Mouse (Mus musculus): ENCODE measurements around the gene Upk1a.

DNA sequence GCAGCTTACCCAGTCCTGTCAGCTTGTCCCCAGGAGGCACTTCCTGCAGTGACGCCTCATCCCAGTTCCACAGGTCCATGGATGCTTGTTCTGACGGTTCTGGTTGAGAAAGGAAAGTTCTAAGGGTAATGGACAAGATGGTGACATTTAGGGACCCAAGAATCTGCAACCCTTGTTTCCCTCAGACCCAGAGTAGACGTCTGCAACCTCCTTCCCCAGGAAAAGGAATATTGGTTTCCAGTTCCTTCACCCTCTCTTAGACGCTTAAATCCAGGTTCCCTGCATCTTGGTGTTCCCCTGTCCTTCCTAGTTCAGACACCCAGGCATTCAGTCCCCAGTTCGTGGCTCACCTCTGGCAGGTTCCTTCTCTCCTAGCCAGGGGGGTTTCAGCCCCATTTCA lies 23.1 kb upstream of the Upk1a start, which contains the start of gene Etv2:
- TF ChIP-seq SIN3A (IDR thresholded peaks at IDR 0.05; ENCODE audit: low read length), result no peak
- no peak for TF ChIP-seq CTCF (conservative IDR thresholded peaks at IDR 0.05 in 1 of 2, IDR thresholded peaks at IDR 0.05 in 1 of 2; ENCODE audit: low read depth in 2 of 2, low read length in 2 of 2)
- no peak for TF ChIP-seq ZNF384 (IDR thresholded peaks at IDR 0.05; ENCODE audit: low read depth, low read length)
- no peak for TF ChIP-seq ZC3H11A (IDR thresholded peaks at IDR 0.05; ENCODE audit: low read depth, low read length)
- TF ChIP-seq MAFK (IDR thresholded peaks at IDR 0.05; ENCODE audit: insufficient replicate concordance, low read length), result no peak
- no peak for TF ChIP-seq UBTF (IDR thresholded peaks at IDR 0.05; ENCODE audit: low read depth, low read length)
- no peak for TF ChIP-seq RAD21 (IDR thresholded peaks at IDR 0.05; ENCODE audit: low read depth, low read length)
- TF ChIP-seq MYC (IDR thresholded peaks at IDR 0.05; ENCODE audit: low read depth, low read length), result no peak
- no peak for TF ChIP-seq ETS1 (conservative IDR thresholded peaks at IDR 0.05; ENCODE audit: low read depth, low read length)
- no peak for TF ChIP-seq POLR2A (IDR thresholded peaks at IDR 0.05; ENCODE audit: low read depth, low read length)
- no peak for TF ChIP-seq HCFC1 (IDR thresholded peaks at IDR 0.05; ENCODE audit: low read depth, low read length)
- TF ChIP-seq TCF12 (IDR thresholded peaks at IDR 0.05; ENCODE audit: low read depth, low read length), result no peak
- no peak for TF ChIP-seq ELF1 (IDR thresholded peaks at IDR 0.05; ENCODE audit: low read depth, low read length)
- no peak for TF ChIP-seq MAX (IDR thresholded peaks at IDR 0.05; ENCODE audit: low read length)

All from CH12.LX (cell line).